Mouse (Mus musculus) MEL (cell line): Measurements from ENCODE around the gene Pard3. TPM values are rescaled to one million over a fixed set of nuclear protein-coding genes. Genes with fewer than 3 reads are reported as not detected.

Experiments
- DNase-seq: peaks from one replicate; pipeline ENCODE4 v3.0.0; 2011; ENCODE audit warnings: low read depth, low spot score
- H3K27ac ChIP-seq: 2 replicates; pipeline ENCODE4 v1.5.1; 2012; ENCODE audit warnings: low read depth, mild to moderate bottlenecking, control low read depth, low read length, moderate library complexity; ENCODE audit not compliant: control insufficient read depth
- H3K27me3 ChIP-seq, 2 experiments: fragments of 150-350 bp in 1 of 2; sonication (generic) in 1 of 2; 2 replicates each; pipeline ENCODE4 v1.6.1; 2012; ENCODE audit warnings: low read length in 2 of 2, mild to moderate bottlenecking in 2 of 2, improper control_type of control experiment in 1 of 2, moderate library complexity in 1 of 2; ENCODE audit not compliant: insufficient read depth in 2 of 2, control insufficient read depth in 1 of 2
- H3K36me3 ChIP-seq, 2 experiments: 2 replicates each; pipeline ENCODE4 v1.6.1; 2012 to 2014; ENCODE audit warnings: low read length in 2 of 2, improper control_type of control experiment in 1 of 2, inconsistent platforms in 1 of 2, mild to moderate bottlenecking in 1 of 2; ENCODE audit not compliant: insufficient read depth in 2 of 2, control insufficient read depth in 1 of 2
- H3K4me1 ChIP-seq, 2 experiments: fragments of 150-350 bp in 1 of 2; sonication (generic) in 1 of 2; 2 replicates each; pipeline ENCODE4 v1.6.1; 2012; ENCODE audit warnings: low read length in 2 of 2, improper control_type of control experiment in 1 of 2, mild to moderate bottlenecking in 1 of 2; ENCODE audit not compliant: insufficient read depth in 2 of 2, control insufficient read depth in 1 of 2
- H3K4me3 ChIP-seq, 2 experiments: fragments of 150-350 bp in 1 of 2; sonication (generic) in 1 of 2; 2 replicates each; pipeline ENCODE4 v1.5.1; 2012; ENCODE audit warnings: low read depth in 2 of 2, low read length in 2 of 2, mild to moderate bottlenecking in 2 of 2, moderate library complexity in 2 of 2, control low read depth in 1 of 2, improper control_type of control experiment in 1 of 2; ENCODE audit not compliant: control insufficient read depth in 1 of 2, insufficient read depth in 1 of 2
- H3K79me2 ChIP-seq: 2 replicates; pipeline ENCODE4 v1.6.1; 2012; ENCODE audit warnings: mild to moderate bottlenecking, low read length, moderate library complexity; ENCODE audit not compliant: control insufficient read depth, poor library complexity, insufficient read depth
- H3K9ac ChIP-seq: 2 replicates; pipeline ENCODE4 v1.6.1; 2012; ENCODE audit warnings: low read depth, mild to moderate bottlenecking, control low read depth, low read length, moderate library complexity; ENCODE audit not compliant: control insufficient read depth, poor library complexity, severe bottlenecking
- H3K9me3 ChIP-seq: fragments of 150-350 bp; sonication (generic); replicated peaks from 2 replicates; pipeline ENCODE4 v1.6.1; 2012; ENCODE audit warnings: mild to moderate bottlenecking, low read length, improper control_type of control experiment, moderate library complexity; ENCODE audit not compliant: insufficient read depth
- BHLHE40 ChIP-seq: IDR thresholded peaks from 2 replicates; pipeline ENCODE4 v1.6.1; 2012; ENCODE audit warnings: low read depth, mild to moderate bottlenecking, inconsistent platforms, low read length, improper control_type of control experiment, borderline replicate concordance
- CHD1 ChIP-seq: IDR thresholded peaks from 2 replicates; pipeline ENCODE4 v1.6.1; 2012; ENCODE audit warnings: low read depth, mild to moderate bottlenecking, inconsistent platforms, low read length, improper control_type of control experiment
- CHD2 ChIP-seq: IDR thresholded peaks from 2 replicates; pipeline ENCODE4 v1.6.1; 2011; ENCODE audit warnings: low read length, improper control_type of control experiment
- CTCF ChIP-seq, 3 experiments: IDR thresholded peaks in 2 of 3; conservative IDR thresholded peaks in 1 of 3; 2 replicates each; pipeline ENCODE4 v1.5.1; 2011 to 2012; ENCODE audit warnings: low read length in 3 of 3, low read depth in 2 of 3, mild to moderate bottlenecking in 2 of 3, improper control_type of control experiment in 1 of 3, inconsistent platforms in 1 of 3, mixed read lengths in 1 of 3, moderate library complexity in 1 of 3; ENCODE audit not compliant: control insufficient read depth in 1 of 3, insufficient read depth in 1 of 3, poor library complexity in 1 of 3, severe bottlenecking in 1 of 3
- E2F4 ChIP-seq: IDR thresholded peaks from 2 replicates; pipeline ENCODE4 v1.6.1; 2011; ENCODE audit warnings: low read depth, low read length, improper control_type of control experiment, borderline replicate concordance
- ELF1 ChIP-seq: IDR thresholded peaks from 2 replicates; pipeline ENCODE4 v1.6.1; 2014; ENCODE audit warnings: low read depth, mild to moderate bottlenecking, inconsistent platforms, low read length, improper control_type of control experiment, moderate library complexity
- EP300 ChIP-seq, 2 experiments: IDR thresholded peaks; 2 replicates each; pipeline ENCODE4 v1.6.1; 2011; ENCODE audit warnings: improper control_type of control experiment in 2 of 2, low read length in 2 of 2, low read depth in 1 of 2, mild to moderate bottlenecking in 1 of 2
- GABPA ChIP-seq: IDR thresholded peaks from 2 replicates; pipeline ENCODE4 v1.6.1; 2012; ENCODE audit warnings: low read depth, mild to moderate bottlenecking, inconsistent platforms, low read length, improper control_type of control experiment, moderate library complexity
- GATA1 ChIP-seq: IDR thresholded peaks from 2 replicates; pipeline ENCODE4 v1.6.1; 2011; ENCODE audit warnings: low read depth, low read length, improper control_type of control experiment
- HCFC1 ChIP-seq: IDR thresholded peaks from 2 replicates; pipeline ENCODE4 v1.6.1; 2012; ENCODE audit warnings: low read depth, mild to moderate bottlenecking, inconsistent platforms, low read length, improper control_type of control experiment, moderate library complexity
- JUND ChIP-seq: IDR thresholded peaks from 2 replicates; pipeline ENCODE4 v1.6.1; 2011; ENCODE audit warnings: low read depth, mild to moderate bottlenecking, improper control_type of control experiment, low read length
- KAT2A ChIP-seq: conservative IDR thresholded peaks from 2 replicates; pipeline ENCODE4 v1.6.1; 2012; ENCODE audit warnings: low read depth, low read length, improper control_type of control experiment, inconsistent platforms
- MAX ChIP-seq: IDR thresholded peaks from 2 replicates; pipeline ENCODE4 v1.6.1; 2011; ENCODE audit warnings: low read length, improper control_type of control experiment
- MEF2A ChIP-seq: IDR thresholded peaks from 2 replicates; pipeline ENCODE4 v1.6.1; 2014; ENCODE audit warnings: low read depth, mild to moderate bottlenecking, inconsistent platforms, low read length, improper control_type of control experiment; ENCODE audit not compliant: poor library complexity, insufficient replicate concordance, severe bottlenecking; ENCODE audit errors: extremely low read depth
- MXI1 ChIP-seq: IDR thresholded peaks from 2 replicates; pipeline ENCODE4 v1.6.1; 2011; ENCODE audit warnings: mild to moderate bottlenecking, low read depth, low read length, improper control_type of control experiment
- MYB ChIP-seq: IDR thresholded peaks from 2 replicates; pipeline ENCODE4 v1.6.1; 2011; ENCODE audit warnings: mild to moderate bottlenecking, low read depth, low read length, improper control_type of control experiment
- MYC ChIP-seq: IDR thresholded peaks from 2 replicates; pipeline ENCODE4 v1.6.1; 2011; ENCODE audit warnings: low read depth, mild to moderate bottlenecking, low read length, improper control_type of control experiment, moderate library complexity
- NELFE ChIP-seq: IDR thresholded peaks from 2 replicates; pipeline ENCODE4 v1.6.1; 2011; ENCODE audit warnings: low read depth, low read length, improper control_type of control experiment
- POLR2A ChIP-seq, 2 experiments: IDR thresholded peaks; 2 replicates each; pipeline ENCODE4 v1.6.1; 2011 to 2012; ENCODE audit warnings: low read length in 2 of 2, mild to moderate bottlenecking in 2 of 2, control low read depth in 1 of 2, improper control_type of control experiment in 1 of 2, low read depth in 1 of 2, moderate library complexity in 1 of 2; ENCODE audit not compliant: control insufficient read depth in 1 of 2, insufficient read depth in 1 of 2, poor library complexity in 1 of 2
- POLR2AphosphoS2 ChIP-seq: IDR thresholded peaks from 2 replicates; pipeline ENCODE4 v1.6.1; 2011; ENCODE audit warnings: low read length, improper control_type of control experiment
- POLR2AphosphoS5 ChIP-seq: IDR thresholded peaks from 2 replicates; pipeline ENCODE4 v1.6.1; 2012; ENCODE audit warnings: low read depth, borderline replicate concordance, mild to moderate bottlenecking, inconsistent platforms, low read length, moderate library complexity, mixed read lengths
- RCOR1 ChIP-seq: IDR thresholded peaks from 2 replicates; pipeline ENCODE4 v1.6.1; 2012; ENCODE audit warnings: low read depth, mild to moderate bottlenecking, inconsistent platforms, low read length, improper control_type of control experiment
- SIN3A ChIP-seq: IDR thresholded peaks from 2 replicates; pipeline ENCODE4 v1.6.1; 2012; ENCODE audit warnings: low read length, improper control_type of control experiment, inconsistent platforms
- SMC3 ChIP-seq: IDR thresholded peaks from 2 replicates; pipeline ENCODE4 v1.6.1; 2011; ENCODE audit warnings: low read depth, low read length, improper control_type of control experiment
- TAL1 ChIP-seq: IDR thresholded peaks from 2 replicates; pipeline ENCODE4 v1.6.1; 2012; ENCODE audit warnings: mild to moderate bottlenecking, inconsistent platforms, low read length, moderate library complexity, mixed read lengths
- TBP ChIP-seq: IDR thresholded peaks from 2 replicates; pipeline ENCODE4 v1.8.0; 2011; ENCODE audit warnings: low read depth, low read length, improper control_type of control experiment
- USF1 ChIP-seq: IDR thresholded peaks from 2 replicates; pipeline ENCODE4 v1.6.1; 2014; ENCODE audit warnings: low read depth, mild to moderate bottlenecking, inconsistent platforms, low read length, improper control_type of control experiment, moderate library complexity
- polyA plus RNA-seq, 2 experiments: library from polyadenylated mRNA; stranded (reverse) in 1 of 2; unstranded in 1 of 2; fragments of >175 nt in 1 of 2; fragments of >200 nt in 1 of 2; gene quantifications; 2 replicates each; pipeline versions ENCODE4 v1.2.1 to v1.2.4; 2012; ENCODE audit warnings: low replicate concordance in 2 of 2, low read depth in 1 of 2; ENCODE audit not compliant: insufficient read length in 2 of 2, insufficient read depth in 1 of 2, missing spikeins in 1 of 2
- total RNA-seq: library from RNA; depleted of rRNA; stranded (reverse); fragments of 300-350 nt; gene quantifications from 2 replicates; pipeline ENCODE4 v1.2.3, GENCODE M21; 2012

Pard3 gene
- total and polyA plus RNA-seq, 3 experiments: not detected

DNA sequence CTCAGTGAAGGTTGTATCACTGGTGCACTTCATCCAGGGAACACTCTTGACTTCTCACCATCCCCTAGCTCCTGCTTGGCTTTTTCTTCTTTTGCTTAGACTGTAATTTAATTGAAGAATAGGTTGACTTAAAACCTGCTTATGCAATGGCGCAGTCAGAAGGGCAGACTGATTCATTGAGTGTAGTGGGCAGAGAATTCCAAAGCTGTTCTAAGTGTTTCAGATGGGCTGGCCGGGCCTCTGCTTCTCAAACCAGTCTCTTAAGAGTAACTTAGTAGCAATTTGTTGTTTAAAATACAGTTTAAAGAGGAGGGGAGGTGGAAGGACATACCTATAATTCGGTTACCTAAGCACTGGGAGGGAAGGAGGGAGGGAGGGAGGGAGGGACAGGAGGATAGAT lies 5.0 kb downstream of the Pard3 start:
- H3K27ac ChIP-seq: no peak overlapping the region
- DNase-seq: no peak
- H3K79me2 ChIP-seq: no peaks in the 10 kb centered on the region
- no peak overlapping the region for H3K4me3 ChIP-seq
- no peaks in the 10 kb centered on the region for H3K36me3 ChIP-seq
- TF ChIP-seq POLR2A (IDR thresholded peaks at IDR 0.05; ENCODE audit: control insufficient read depth in 1 of 2, insufficient read depth in 1 of 2, low read depth in 1 of 2, low read length in 2 of 2, poor library complexity in 1 of 2) (no peak), CHD2 (no peak), JUND (no peak), POLR2AphosphoS5 (no peak), MXI1 (no peak), TAL1 (no peak), ELF1 (no peak), E2F4 (no peak), BHLHE40 (no peak), EP300 (IDR thresholded peaks at IDR 0.05; ENCODE audit: low read depth in 1 of 2, low read length in 2 of 2) (no peak), GATA1 (no peak), GABPA (no peak), NELFE (no peak)
- no peak overlapping the region for H3K9ac ChIP-seq
- no peaks in the 10 kb centered on the region for H3K27me3 ChIP-seq
- H3K9me3 ChIP-seq: no peaks in the 10 kb centered on the region
- no peaks in the 10 kb centered on the region for H3K4me1 ChIP-seq

DNA sequence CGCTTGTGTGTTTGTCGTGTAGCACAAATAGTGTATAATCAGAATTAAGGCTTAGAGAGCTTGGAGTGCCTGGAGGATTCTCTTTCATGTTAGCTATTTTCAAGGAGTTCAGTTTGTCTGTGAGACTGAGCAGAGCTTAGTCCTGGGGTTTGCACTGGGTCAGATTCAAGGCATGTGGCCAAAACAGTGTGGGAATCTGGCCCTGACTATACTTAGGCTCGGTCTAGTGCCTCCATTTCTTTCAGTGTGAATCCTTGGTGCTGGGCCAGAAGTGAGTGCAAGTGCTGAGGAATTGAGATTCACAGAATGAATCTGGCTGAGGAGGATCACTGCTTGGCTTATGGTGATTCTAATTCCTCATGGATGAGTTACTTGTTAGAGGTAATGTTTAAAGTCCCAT lies 6.5 kb downstream of the Pard3 start:
- no peaks in the 10 kb centered on the region for H3K79me2 ChIP-seq
- no peak overlapping the region for H3K4me3 ChIP-seq
- TF ChIP-seq KAT2A (no peak), POLR2AphosphoS2 (no peak), ELF1 (no peak), MEF2A (no peak), HCFC1 (no peak), MYC (no peak), USF1 (no peak), CTCF (IDR thresholded peaks at IDR 0.05 in 2 of 3, conservative IDR thresholded peaks at IDR 0.05 in 1 of 3; ENCODE audit: control insufficient read depth in 1 of 3, insufficient read depth in 1 of 3, low read depth in 2 of 3, low read length in 3 of 3, poor library complexity in 1 of 3, severe bottlenecking in 1 of 3) (no peak), SIN3A (no peak), E2F4 (no peak), MYB (no peak), TBP (no peak), NELFE (no peak), CHD1 (no peak), SMC3 (no peak), MAX (no peak), RCOR1 (no peak), GATA1 (no peak)
- TF ChIP-seq, all 39 proteins: peak for 0
- Histone ChIP-seq H3K4me1 (no peaks in the 10 kb centered on the region), H3K36me3 (no peaks in the 10 kb centered on the region), H3K9me3 (no peaks in the 10 kb centered on the region), H3K9ac (no peak overlapping the region), H3K27ac (no peak overlapping the region), H3K27me3 (no peaks in the 10 kb centered on the region)
- DNase-seq: no peak
